Mouse (Mus musculus) stomach, embryonic 14.5 days (tissue): ENCODE data around the gene Arhgap30. TPM values are rescaled to one million over a fixed set of nuclear protein-coding genes. Genes with fewer than 3 reads are reported as not detected.

Experiments
- ATAC-seq: fragments of 200-750 bp; cut with Nextera tagmentation; 2 replicates; pipeline ENCODE4 v1.8.0; 2017; ENCODE audit warnings: low read depth, moderate TSS enrichment; ENCODE audit not compliant: insufficient number of reproducible peaks, insufficient read depth, low FRiP score
- H3K27ac ChIP-seq: fragments of 300-500 bp; sonication (generic); 2 replicates; pipeline ENCODE4 v1.5.1; 2014; ENCODE audit warnings: mild to moderate bottlenecking, low read length, moderate library complexity, mixed read lengths
- H3K27me3 ChIP-seq: fragments of 300-500 bp; sonication (generic); 2 replicates; pipeline ENCODE4 v1.6.1; 2014; ENCODE audit warnings: low read length, control low read depth, mixed read lengths; ENCODE audit not compliant: control insufficient read depth, insufficient read depth
- H3K36me3 ChIP-seq: fragments of 300-500 bp; sonication (generic); 2 replicates; pipeline ENCODE4 v1.6.1; 2014; ENCODE audit warnings: mild to moderate bottlenecking, control low read depth, low read length, moderate library complexity, mixed read lengths; ENCODE audit not compliant: control insufficient read depth, insufficient read depth
- H3K4me1 ChIP-seq: fragments of 300-500 bp; sonication (generic); 2 replicates; pipeline ENCODE4 v1.6.1; 2014; ENCODE audit warnings: low read length, control low read depth, mixed read lengths; ENCODE audit not compliant: control insufficient read depth, insufficient read depth
- H3K4me2 ChIP-seq: fragments of 300-500 bp; sonication (generic); replicated peaks from 2 replicates; pipeline ENCODE4 v1.6.1; 2014; ENCODE audit warnings: low read depth, low read length, control low read depth
- H3K4me3 ChIP-seq: fragments of 300-500 bp; sonication (generic); 2 replicates; pipeline ENCODE4 v1.5.1; 2014; ENCODE audit warnings: low read depth, low read length, control low read depth
- H3K9ac ChIP-seq: fragments of 300-500 bp; sonication (generic); replicated peaks from 2 replicates; pipeline ENCODE4 v1.6.1; 2014; ENCODE audit warnings: low read depth, mild to moderate bottlenecking, control low read depth, low read length, moderate library complexity, mixed read lengths
- H3K9me3 ChIP-seq: fragments of 300-500 bp; sonication (generic); 2 replicates; pipeline ENCODE4 v1.6.1; 2016; ENCODE audit warnings: low read depth, low read length, control low read depth; ENCODE audit not compliant: control insufficient read depth
- WGBS: fragments of 180-500 bp; shearing (Covaris S2); extraction: QIAGEN DNeasy Blood & Tissue Kit; methylation state at CpG from one replicate; pipeline ENCODE4 v1.1.7; 2014; 5-methylcytosine and 5-hydroxymethylcytosine counted together
- polyA plus RNA-seq: library from polyadenylated mRNA; unstranded; fragments of >200 nt; fragmentation: Nextera tagmentation; extraction: Ambion mirVana; gene quantifications from 2 replicates; pipeline ENCODE4 v1.2.1, GENCODE M21; 2014

Gene Arhgap30
- polyA plus RNA-seq, 1 experiment from 2014 or later, result 0.67 TPM

DNA sequence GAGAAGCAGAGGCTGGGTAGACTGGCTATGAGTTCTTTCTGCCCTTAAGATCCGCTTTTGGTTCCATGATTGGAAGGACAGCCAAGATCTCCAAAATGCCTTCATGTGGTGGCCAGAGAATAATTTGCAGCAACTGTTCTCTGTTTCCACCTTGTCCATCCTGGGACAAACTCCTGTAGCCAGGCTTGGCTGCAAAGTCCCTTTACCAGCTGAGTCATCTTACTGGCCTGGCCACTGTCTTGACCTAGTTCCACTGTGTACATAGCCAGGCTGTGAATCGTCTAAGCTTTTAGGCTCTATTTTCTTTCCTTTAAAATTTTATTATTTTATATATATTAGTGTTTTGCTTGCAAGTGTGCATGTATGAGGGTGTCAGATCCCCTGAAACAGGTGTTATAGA, 39.5 kb upstream of the Arhgap30 start:
- Histone ChIP-seq H3K4me1 (peaks cover 7% of the 10 kb centered on the region; the same call in 1 of the 2 replicates), H3K9me3 (0 out of 2 replicates have a peak, but pooled peaks cover 3% of the 10 kb centered on the region), H3K9ac (no peak overlapping the region), H3K4me3 (no peak overlapping the region), H3K27ac (no peak overlapping the region), H3K4me2 (no peak overlapping the region), H3K36me3 (no peaks in the 10 kb centered on the region), H3K27me3 (no peaks in the 10 kb centered on the region)
- ATAC-seq, result no peak
- WGBS, result 91% methylated on average over 2 of the region's 2 CpGs

DNA sequence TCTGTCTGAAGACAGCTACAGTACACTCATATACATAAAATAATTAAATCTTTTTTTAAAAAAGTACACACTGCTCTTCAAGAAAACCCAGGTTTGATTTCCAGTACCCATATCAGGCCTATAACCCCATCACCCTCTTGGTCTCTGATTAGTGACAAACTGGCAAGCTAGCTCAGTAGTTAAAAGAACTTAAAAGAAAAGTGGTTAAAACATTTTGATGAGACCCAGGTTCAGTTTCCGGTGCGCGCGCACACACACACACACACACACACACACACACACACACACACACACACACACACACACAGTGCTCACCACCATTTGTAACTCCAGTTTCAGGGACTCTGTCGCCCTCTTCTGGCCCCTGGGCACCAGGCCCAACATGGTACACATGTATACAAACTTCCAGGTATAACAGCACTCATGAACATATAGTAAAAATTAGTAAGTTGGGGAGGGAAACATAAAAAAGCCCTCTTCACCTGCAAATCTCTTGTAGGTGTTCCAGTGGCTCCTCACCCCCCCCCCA, 32.9 kb upstream of the Arhgap30 start:
- H3K4me2 ChIP-seq, result no peak overlapping the region
- WGBS, result 78% methylated on average over 5 of the region's 5 CpGs
- H3K4me1 ChIP-seq, result peaks cover 6% of the 10 kb centered on the region
- H3K4me3 ChIP-seq, result no peak overlapping the region
- H3K36me3 ChIP-seq, result peaks cover 15% of the 10 kb centered on the region; the same call in 1 of the 2 replicates
- no peak overlapping the region for H3K27ac ChIP-seq
- H3K9ac ChIP-seq, result no peak overlapping the region
- ATAC-seq, result no peak
- no peaks in the 10 kb centered on the region for H3K27me3 ChIP-seq
- H3K9me3 ChIP-seq, result 0 out of 2 replicates have a peak, but pooled peaks cover 3% of the 10 kb centered on the region

DNA sequence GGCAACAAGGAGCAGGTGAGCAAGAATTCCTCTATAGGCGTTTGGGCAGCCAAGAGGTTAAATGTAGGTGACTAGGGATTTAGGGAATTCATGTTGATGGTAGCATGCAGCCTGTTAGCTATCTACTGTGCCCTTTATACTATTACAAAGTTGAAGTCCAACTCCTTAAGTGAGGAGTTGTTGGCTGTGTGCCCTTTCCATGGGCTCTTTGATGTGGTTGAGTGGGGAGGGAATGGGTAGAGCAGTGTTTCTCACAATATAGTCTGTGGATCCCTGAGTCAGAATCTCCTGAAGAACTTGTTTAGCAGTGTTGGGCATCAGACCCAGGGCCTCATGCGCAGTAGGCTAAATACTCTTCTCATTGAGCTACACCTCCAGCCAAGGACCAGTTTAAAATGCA, 31.9 kb upstream of the Arhgap30 start:
- no peak overlapping the region for H3K4me2 ChIP-seq
- ATAC-seq, result no peak
- H3K36me3 ChIP-seq, result peaks cover 15% of the 10 kb centered on the region; the same call in 1 of the 2 replicates
- no peak overlapping the region for H3K4me3 ChIP-seq
- no peaks in the 10 kb centered on the region for H3K27me3 ChIP-seq
- H3K27ac ChIP-seq, result no peak overlapping the region
- H3K9me3 ChIP-seq, result 0 out of 2 replicates have a peak, but pooled peaks cover 3% of the 10 kb centered on the region
- no peak overlapping the region for H3K9ac ChIP-seq
- peaks cover 6% of the 10 kb centered on the region for H3K4me1 ChIP-seq
- WGBS, result 89% methylated on average over 2 of the region's 2 CpGs

DNA sequence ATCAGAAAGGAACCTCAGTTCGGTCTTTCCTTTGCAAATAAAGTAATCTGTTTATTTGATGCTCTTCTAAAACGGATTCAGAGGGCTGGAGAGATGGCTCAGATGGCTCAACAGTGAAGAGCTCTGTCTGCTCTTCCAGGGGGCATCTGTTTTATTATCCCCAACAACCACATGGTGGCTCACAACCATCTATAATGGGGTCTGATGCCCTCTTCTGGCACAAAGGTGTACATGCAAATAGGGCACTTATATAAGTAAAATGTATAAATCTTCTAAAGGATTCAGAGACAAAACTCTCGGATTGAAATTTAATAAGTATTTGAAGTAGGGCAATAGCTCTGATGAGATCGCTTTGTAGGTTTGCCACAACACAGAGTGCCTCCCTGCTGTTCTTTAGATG, 30.3 kb upstream of the Arhgap30 start:
- ATAC-seq, result no peak
- H3K4me2 ChIP-seq, result no peak overlapping the region
- H3K9me3 ChIP-seq, result 0 out of 2 replicates have a peak, but pooled peaks cover 3% of the 10 kb centered on the region
- peaks cover 6% of the 10 kb centered on the region for H3K4me1 ChIP-seq
- WGBS, result 67% methylated on average over 4 of the region's 4 CpGs
- peaks cover 15% of the 10 kb centered on the region; the same call in 1 of the 2 replicates for H3K36me3 ChIP-seq
- H3K27me3 ChIP-seq, result no peaks in the 10 kb centered on the region
- no peak overlapping the region for H3K27ac ChIP-seq
- no peak overlapping the region for H3K9ac ChIP-seq
- no peak overlapping the region for H3K4me3 ChIP-seq

DNA sequence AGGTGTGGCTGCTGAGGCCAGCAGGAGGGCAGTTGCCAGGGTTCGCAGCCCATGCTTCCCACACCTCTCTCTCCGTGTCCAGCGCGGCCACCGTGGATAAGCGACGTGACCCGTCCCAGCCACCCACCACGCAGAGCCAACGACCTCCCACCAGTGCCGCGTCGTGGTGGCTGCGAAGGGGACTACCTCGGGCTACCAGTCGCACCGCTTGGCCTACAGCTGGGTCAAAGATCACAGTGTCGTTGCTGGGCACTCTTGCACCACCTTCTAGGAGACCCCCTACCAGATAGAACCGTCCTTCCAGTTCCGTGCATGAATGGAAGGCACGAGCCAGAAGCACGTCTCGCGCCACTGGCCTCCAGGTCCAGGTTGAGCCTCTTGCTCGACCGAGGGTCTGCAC, 28.5 kb upstream of the Arhgap30 start:
- Histone ChIP-seq H3K4me2 (peak overlapping the region; percentile 57), H3K9me3 (0 out of 2 replicates have a peak, but pooled peaks cover 3% of the 10 kb centered on the region), H3K4me3 (peak overlapping the region; percentile 47), H3K27ac (peak overlapping the region; percentile 34; the same call in 1 of the 2 replicates), H3K27me3 (no peaks in the 10 kb centered on the region), H3K9ac (peak overlapping the region; percentile 49; the same call in 1 of the 2 replicates), H3K4me1 (peaks cover 6% of the 10 kb centered on the region), H3K36me3 (peaks cover 15% of the 10 kb centered on the region; the same call in 1 of the 2 replicates)
- no peak; the same call in 1 of the 2 replicates for ATAC-seq
- WGBS, result 9% methylated on average over 25 of the region's 26 CpGs

DNA sequence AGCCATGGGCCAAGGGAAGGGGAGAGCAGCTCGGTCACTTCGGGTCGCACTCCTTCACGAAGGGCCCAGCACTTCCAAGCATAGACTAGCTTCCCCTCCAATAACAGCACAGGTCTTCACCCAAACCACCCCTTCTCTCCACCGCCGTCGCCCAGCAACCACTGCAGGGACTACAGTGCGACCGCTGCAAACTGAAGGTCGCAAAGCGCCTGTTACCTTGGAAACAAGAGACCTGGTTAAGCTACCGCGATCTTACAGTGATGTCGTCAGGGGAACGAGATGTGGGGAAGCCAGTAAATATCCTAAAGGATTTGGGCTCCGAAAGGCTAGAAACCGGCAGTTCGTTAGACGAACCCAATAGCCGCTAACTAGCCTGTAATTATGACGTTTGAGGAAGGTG, 28.1 kb upstream of the Arhgap30 start, which contains the start of gene Klhdc9:
Klhdc9 (minus strand) TSS at position 143 of the 400 bp plus-strand sequence.
- H3K27me3 ChIP-seq, result no peaks in the 10 kb centered on the region
- ATAC-seq, result peak; percentile 92
- H3K36me3 ChIP-seq, result peaks cover 15% of the 10 kb centered on the region; the same call in 1 of the 2 replicates
- H3K4me3 ChIP-seq, result peak within 1 kb of the TSS; percentile 47
- peak within 1 kb of the TSS; percentile 57 for H3K4me2 ChIP-seq
- H3K9me3 ChIP-seq, result 0 out of 2 replicates have a peak, but pooled peaks cover 3% of the 10 kb centered on the region
- H3K4me1 ChIP-seq, result peaks cover 6% of the 10 kb centered on the region
- H3K27ac ChIP-seq, result peak within 1 kb of the TSS; percentile 34; the same call in 1 of the 2 replicates
- peak within 1 kb of the TSS; percentile 49 for H3K9ac ChIP-seq
- under 1% methylated on average over 21 of the region's 21 CpGs for WGBS

DNA sequence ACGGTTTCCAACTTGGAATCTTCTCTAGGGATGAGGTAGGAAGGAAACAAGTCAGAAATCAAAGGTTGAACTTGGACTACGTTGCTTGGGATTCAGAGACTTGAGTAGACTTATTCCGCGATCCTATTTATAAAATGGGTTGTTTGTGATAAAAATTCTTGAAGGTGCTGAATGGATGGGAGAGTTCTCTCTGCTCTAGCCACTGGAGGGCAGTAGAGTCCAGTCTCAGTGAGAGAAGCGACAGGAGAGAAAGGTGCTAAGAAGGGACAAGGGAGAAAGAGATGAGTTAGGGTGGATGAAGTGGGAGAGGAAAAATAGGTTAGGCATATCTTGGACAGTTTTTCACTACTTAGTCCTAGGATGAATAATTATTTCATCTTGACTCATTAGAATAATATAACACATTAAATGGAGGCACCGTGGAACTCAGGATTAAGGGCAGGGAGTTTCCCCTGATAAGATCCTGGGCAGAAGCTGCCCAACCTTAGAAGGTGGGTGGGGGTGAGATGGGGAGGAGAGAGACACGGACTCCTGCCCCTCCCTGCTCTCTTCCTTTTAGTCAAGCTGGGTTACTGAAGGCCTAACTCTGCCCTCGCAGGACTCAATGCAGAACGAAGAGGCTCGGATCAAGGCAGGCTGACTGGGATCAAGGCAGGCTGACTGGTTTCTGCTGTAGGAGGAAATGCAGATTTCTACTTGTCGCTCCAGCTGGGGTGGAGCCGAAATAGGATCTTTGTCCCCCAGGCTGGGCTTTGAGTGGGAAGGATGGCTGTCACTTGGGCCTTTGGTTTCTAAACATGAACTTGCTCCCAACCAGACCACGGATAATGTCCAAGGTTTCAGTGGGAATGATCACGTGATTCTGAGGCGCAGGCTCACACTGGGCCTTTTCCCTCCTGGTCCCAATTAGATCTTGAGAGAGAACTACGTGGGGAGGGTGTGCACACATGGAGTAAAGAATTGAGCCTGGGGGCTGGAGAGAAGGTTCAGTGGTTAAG, 27.3 kb upstream of the Arhgap30 start:
- Histone ChIP-seq H3K36me3 (peaks cover 13% of the 10 kb centered on the region; the same call in 1 of the 2 replicates), H3K27ac (peak overlapping the region; percentile 34; the same call in 1 of the 2 replicates), H3K4me1 (peaks cover 6% of the 10 kb centered on the region), H3K9me3 (0 out of 2 replicates have a peak, but pooled peaks cover 3% of the 10 kb centered on the region), H3K9ac (peak overlapping the region; percentile 49), H3K27me3 (no peaks in the 10 kb centered on the region), H3K4me2 (peak overlapping the region; percentile 57), H3K4me3 (peak overlapping the region; percentile 47)
- 27% methylated on average over 16 of the region's 16 CpGs for WGBS
- ATAC-seq, result peak; percentile 70; the same call in 1 of the 2 replicates

DNA sequence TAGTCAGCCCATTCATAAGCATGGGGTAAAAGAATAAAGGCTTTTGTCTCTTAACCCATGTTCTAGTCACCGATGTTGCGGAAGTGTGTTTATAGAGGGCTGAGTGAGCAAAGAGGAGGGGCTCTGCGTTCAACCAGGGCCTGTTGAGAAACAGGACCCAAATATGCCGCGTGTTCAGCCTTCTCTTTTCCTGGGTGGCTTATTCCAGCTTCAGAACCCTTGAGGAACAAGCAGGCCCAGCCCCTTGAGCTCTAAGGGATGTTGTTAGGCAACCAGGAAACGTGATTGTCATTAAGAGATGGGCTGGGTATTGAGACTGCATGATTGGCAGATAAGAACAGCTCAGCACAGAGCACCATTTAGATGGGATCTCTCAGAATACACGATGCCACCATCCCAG, 22.8 kb upstream of the Arhgap30 start:
- H3K27ac ChIP-seq, result no peak overlapping the region
- no peaks in the 10 kb centered on the region for H3K4me1 ChIP-seq
- ATAC-seq, result no peak
- no peaks in the 10 kb centered on the region for H3K9me3 ChIP-seq
- H3K36me3 ChIP-seq, result no peaks in the 10 kb centered on the region
- H3K4me3 ChIP-seq, result no peak overlapping the region
- no peak overlapping the region for H3K4me2 ChIP-seq
- no peaks in the 10 kb centered on the region for H3K27me3 ChIP-seq
- 53% methylated on average over 7 of the region's 7 CpGs for WGBS
- H3K9ac ChIP-seq, result no peak overlapping the region
